Mouse (Mus musculus) right cerebral cortex, postnatal 4 days (tissue): Measurements from ENCODE around the gene Top1.

Source experiments
- DNase-seq: peaks from one replicate; pipeline ENCODE4 v3.0.0-alpha.2; 2022

Gene Top1

GRCm38 (mm10) chr2:160645614-160646137 lies at the start of gene Top1:
TSS of gene Top1 (plus strand) at chr2:160645888.
- peak; percentile 99 for DNase-seq

- DNase-seq, result peak; percentile 74
Measured at GRCm38 (mm10) chr2:160597582-160598281, 48.0 kb upstream of the Top1 start.

- DNase-seq, result no peak
Measured at GRCm38 (mm10) chr2:160601805-160602204, 43.9 kb upstream of the Top1 start.

GRCm38 (mm10) chr2:160603154-160603933 lies 42.3 kb upstream of the Top1 start:
- DNase-seq, result no peak

- DNase-seq, result peak; percentile 66
Measured at GRCm38 (mm10) chr2:160610012-160610411, 35.7 kb upstream of the Top1 start.

DNA sequence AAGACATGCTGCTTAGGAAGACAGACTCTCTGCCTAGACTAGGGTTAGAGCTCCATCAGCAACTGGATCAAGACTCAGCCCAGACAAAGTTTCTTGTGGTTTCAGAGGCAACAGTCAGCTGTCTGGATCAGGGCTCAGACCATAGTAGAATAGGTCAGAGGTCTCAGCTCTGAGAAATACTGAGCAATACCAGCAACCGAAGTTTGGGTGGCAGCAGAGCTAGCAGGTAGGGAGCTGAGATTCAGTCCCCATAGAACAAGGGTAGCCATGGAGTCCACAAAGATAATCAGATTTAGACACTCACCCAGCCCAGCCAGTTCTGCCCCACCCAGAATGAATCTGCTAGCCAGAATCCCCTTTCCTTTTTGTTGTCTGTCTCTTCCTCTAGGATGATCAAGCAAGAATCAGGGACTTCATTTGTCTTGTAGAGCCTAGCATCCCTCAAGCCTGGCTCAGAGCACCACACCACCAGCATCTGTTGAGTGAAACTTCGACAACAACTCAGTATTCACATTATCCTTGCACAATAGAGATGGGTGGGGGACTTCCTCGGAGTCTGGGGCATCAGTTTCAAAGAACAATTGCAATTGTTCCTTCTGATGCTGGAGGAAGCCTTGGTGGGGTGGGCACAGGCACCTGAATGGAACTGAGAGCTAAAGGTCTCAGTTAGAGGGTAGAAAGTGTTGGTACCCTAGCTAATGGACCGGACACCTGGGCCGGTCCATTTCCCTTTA lies 32.3 kb upstream of the Top1 start:
- no peak for DNase-seq

DNA sequence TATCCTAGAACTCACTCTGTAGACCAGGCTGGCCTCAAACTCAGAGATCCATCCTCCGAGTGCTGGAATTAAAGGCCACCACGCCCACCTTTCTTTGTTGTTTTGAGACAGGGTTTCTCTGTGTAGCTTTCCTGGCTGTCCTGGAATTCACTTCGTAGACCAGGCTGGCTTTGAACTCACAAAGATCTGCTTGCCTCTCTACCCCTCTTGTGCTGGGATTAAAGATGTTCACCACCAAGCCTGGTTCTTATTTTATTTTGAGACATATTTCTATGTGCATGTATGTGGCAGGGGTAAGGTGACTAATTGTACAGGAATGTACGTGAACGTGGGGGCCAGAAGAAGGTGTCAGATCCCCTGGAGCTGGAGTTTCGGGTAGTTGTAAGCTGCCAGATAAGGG lies 27.9 kb upstream of the Top1 start:
- DNase-seq, result no peak

DNA sequence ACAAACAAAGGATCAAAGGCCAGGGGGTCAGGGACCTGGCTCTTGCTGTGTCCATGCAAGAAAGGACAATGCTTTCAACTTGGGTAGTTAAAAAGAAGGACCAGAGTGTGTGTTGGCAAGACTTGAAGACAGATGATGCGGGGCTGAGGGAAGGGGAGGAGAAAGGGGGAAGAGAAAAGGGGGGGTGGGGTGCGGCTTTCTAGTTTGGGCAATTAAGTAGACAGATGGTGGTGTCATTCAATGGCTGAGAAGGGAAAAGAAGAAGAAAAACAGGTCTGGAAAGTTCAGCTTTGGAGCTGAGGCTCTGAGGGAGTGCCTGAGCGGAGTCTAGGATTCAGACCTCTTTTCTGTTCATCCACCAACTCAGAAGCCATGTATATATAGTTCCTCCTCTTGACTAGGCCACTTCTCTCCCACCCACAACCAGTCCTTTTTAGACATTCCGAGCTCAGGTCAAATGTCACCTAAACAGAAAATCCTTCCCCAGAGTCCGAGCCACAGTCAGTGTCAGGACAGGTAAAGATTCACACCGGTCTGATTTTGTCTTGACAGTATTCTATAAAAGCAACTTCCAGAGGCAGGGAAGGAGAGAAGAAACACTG lies 27.0 kb upstream of the Top1 start:
- no peak for DNase-seq

DNA sequence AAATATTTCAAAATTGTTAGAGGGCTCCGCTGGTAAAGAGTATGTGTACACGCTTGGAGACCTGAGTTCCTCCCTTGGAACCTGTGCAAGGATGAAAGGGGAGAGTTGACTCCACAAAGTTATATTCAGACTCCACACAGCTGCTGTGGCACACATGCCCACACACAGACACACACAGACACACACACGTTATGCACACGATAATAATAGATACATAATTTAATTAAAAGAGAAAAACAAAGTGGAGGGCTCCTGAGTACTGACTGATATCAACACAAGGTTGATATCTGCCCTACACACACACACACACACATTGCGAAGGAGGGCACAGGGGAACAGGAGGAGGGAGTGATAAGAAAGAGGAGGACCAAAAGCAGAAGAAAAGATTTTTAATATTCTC lies 26.4 kb upstream of the Top1 start:
- DNase-seq, result no peak

DNA sequence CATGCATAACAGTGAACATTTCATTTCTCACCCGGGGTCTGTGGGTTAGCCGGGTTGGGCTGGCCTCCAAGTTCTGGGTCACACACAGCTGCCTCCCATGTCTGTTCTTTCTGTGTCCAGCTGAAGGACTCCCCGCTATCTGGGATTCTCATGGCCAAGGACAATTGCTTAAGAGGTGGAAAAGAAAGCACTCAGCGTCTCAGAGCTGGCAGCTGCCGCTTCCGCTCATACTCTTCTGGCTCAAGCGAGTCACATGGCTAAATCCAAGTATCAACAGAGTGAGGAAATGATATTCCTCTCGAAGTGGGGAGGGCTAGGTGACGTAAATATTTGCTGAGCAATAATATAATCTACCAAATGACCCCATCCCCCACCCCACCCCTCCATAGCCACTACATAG lies 25.9 kb upstream of the Top1 start:
- no peak for DNase-seq

DNA sequence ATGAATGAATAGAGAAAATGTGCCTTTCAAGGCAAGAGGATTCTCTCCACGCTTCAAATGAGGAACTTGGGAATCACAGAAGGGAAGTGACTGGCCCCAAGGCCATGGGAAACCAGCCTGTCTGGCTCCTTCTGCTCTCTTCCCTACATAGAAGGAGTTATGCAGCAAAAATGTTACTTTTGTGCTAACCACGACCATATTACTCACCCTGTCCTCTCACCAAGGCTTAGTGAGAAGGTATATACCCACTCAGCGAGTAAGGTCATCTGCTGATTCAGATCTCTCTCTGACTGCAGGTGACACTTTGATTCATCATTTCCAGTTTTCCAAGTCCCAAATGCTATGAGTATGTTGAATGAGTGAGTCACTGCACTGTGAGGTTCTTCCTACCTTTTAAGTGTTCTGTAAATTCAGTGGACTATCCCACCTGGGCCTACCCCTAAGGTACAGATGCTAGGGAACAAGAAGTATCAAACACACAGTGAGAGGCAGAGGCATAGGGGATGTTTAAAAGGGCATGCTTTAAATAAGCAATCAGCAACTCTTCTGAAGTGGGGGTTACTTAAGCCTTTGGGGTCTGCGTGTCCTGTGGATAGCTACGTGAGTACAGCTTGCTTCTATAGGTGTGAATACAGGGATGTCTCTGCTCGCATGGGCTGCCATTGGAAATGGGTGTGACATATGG lies 25.3 kb upstream of the Top1 start:
- no peak for DNase-seq

DNA sequence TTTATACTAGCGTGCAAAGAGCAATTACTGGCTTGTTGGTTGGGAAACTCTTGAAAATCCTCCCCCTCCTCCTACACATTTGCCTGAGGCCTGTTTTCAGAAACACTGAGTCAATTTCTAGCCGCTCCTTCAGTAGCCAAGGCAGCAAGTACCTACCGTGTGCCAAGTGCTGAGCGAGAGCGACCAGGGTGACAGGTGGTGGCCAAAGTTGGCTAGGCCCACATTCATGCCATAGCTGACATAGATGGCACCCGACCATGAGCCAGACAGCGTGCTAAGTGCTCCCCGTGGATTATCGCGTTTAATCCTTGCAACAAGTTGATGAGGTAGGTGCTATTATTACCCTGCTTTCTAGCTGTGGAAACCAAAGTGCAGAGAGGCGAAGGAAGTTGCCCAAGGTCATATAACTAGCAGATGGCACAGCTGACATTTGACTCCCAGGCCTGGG lies 24.7 kb upstream of the Top1 start:
- DNase-seq, result no peak

DNA sequence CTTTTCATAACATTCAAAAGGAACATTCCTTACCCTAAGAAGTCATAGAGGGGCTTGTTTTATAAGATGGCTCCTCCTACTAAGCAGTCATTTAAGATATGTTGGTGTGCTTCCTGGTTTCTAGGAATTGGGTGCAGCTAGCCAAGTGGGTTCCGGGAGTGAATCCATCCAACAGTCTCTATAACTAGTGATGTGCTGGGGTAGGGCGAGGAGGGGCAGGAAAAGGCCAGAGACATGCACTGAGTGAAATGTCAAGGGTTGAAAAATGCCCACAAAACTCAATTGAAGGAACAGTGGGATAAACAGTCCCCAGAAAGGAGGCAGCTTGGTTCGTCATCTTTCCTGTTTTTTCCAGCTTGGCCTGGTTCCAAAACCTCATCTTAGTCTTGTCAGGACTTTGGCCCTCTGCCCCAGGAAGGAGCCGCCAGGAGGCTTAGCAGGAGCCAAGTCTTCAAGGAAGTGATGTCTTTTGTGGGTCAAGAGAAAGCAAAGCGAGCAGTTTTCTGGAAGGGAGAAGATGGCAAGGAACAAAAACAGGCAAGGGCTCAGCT lies 24.0 kb upstream of the Top1 start:
- DNase-seq, result peak; percentile 74

DNA sequence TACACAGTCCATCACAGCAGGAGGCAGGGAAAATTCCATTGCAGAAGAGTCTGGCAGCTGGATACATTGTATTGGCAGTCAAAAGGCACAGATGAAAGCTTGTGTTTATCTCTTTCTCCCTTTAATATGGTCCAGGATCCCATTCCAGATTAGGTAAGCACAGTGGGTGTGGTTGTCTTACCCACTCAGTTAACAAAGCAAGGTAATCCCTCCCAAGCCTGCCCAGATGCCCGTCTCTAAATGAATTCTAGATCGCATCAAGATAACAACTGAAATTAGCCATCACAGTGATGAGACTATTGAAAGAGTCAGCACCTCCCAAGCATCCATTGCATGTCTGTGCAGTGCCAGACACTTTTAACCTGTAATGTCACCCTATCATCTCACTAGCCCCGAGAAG lies 23.0 kb upstream of the Top1 start:
- DNase-seq, result no peak

DNA sequence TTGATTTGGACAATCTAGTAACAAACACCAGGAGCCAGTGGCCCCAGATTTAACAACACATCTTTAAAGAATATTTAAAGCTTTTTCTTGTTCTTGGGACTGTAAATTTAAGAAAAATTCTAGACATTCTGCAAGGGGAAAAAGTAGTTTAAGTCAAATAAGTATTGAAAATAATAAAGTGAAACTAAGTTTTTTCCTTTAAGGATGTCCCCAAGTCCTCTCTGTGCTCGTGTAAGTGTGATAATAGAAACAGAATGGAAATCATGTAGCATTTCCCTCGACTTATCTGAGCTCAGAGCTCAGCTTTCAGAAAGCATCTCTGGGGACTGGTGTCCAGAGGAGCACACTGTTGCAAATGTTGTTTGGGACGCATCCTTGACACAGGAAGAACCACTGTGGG lies 21.9 kb upstream of the Top1 start:
- DNase-seq, result no peak

- no peak for DNase-seq
Measured at GRCm38 (mm10) chr2:160627207-160628025, 18.3 kb upstream of the Top1 start.

DNA sequence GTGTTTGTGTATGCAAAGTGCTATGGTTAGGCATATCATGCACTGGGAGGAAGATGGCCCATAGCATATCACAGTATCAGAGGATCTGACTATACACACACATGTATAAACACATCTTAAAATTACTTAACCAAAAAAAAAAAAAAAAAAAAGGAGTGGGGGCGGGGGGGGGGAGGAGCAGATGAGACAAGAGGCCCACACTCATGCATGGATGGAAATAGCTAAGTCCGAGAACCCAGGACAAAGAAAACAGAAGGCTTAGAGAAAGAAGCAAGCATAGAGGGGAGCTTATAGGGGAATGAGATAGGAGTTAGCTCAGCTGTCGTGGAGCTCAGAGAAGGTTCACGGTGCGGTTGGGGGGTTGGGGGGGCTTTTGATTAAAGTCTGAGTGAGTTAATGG lies 17.6 kb upstream of the Top1 start:
- DNase-seq, result no peak

- DNase-seq, result no peak
Measured at GRCm38 (mm10) chr2:160628666-160629527, 16.8 kb upstream of the Top1 start.

DNA sequence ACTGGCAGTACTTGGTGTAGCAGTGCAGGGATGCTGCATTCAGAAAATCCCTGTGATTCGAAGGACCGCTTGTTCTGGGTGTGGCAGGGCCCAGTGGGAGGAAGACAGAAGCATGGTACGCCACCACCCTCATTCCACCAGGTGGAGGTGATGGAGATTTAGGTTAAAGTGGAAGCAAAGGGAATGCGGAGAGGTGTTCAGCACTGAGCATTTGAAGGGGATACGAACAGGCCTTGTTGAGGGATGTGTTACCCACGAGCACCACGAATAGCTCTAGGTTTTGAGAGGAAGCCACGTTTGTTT lies 16.2 kb upstream of the Top1 start:
- DNase-seq, result no peak

DNA sequence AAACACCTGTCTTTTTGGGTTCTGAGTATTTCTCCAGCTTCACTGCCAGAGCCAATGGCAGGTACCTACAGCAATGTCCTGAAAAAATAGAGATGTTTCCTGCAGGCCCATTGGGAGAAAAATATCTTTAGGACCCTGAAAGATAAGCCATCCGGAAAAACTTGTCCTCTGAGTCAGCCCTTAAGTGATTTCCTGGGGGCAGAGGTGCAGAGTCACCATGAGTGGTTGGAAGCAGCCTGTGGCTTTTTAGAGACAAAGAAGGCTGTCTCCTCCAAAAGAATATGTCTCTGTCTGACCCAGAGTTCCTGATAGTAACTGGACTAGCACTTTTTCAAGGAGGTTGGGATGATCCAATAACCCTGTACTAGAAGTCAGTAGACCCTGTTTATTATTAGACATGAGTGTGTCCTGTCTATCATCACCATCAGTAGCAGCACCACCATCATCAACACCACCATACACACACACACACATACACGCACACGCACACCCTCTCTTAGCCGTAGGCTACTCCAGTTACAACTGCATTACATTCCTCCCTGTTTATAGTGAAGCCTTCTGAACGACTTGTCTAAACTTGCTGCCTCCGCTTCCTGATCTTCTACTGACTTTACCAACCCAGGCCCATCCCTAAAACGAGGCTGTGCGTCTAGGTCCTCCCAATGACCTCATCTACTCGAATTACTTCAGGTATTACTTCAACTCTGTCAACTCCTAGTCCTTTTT lies 14.7 kb upstream of the Top1 start:
- no peak for DNase-seq
